Mouse (Mus musculus) embryonic facial prominence, embryonic 10.5 days (tissue): ENCODE data around the gene 4930568D16Rik. TPM values are rescaled to one million over a fixed set of nuclear protein-coding genes. Genes with fewer than 3 reads are reported as not detected.

Experiments
- DNase-seq: peaks from one replicate; pipeline ENCODE4 v3.0.0-alpha.2; 2017; ENCODE audit warnings: low spot score
- H3K27ac ChIP-seq: fragments of 300-500 bp; sonication (generic); replicated peaks from 2 replicates; pipeline ENCODE4 v1.5.1; 2016; ENCODE audit warnings: mild to moderate bottlenecking
- H3K27me3 ChIP-seq: fragments of 300-500 bp; sonication (generic); replicated peaks from 2 replicates; pipeline ENCODE4 v1.6.1; 2016; ENCODE audit warnings: low read depth, mild to moderate bottlenecking; ENCODE audit not compliant: poor library complexity, severe bottlenecking
- H3K36me3 ChIP-seq: fragments of 300-500 bp; sonication (generic); replicated peaks from 2 replicates; pipeline ENCODE4 v1.6.1; 2016; ENCODE audit warnings: mild to moderate bottlenecking, moderate library complexity
- H3K4me1 ChIP-seq: fragments of 300-500 bp; sonication (generic); 2 replicates; pipeline ENCODE4 v1.6.1; 2016
- H3K4me3 ChIP-seq: fragments of 300-500 bp; sonication (generic); 2 replicates; pipeline ENCODE4 v1.5.1; 2016; ENCODE audit warnings: mild to moderate bottlenecking, moderate library complexity
- H3K9me3 ChIP-seq: fragments of 300-500 bp; sonication (generic); 2 replicates; pipeline ENCODE4 v1.6.1; 2016; ENCODE audit warnings: mild to moderate bottlenecking
- WGBS: fragments of 180-500 bp; shearing (Covaris S2); methylation state at CpG from one replicate; pipeline ENCODE4 v1.1.7; 2016; 5-methylcytosine and 5-hydroxymethylcytosine counted together
- polyA plus RNA-seq: library from polyadenylated mRNA; unstranded; fragments of >200 nt; fragmentation: Nextera tagmentation; extraction: Ambion mirVana; gene quantifications from 2 replicates; pipeline ENCODE4 v1.2.1, GENCODE M21; 2016

Gene 4930568D16Rik
- polyA plus RNA-seq, 1 experiment from 2014 or later, result not detected

DNA sequence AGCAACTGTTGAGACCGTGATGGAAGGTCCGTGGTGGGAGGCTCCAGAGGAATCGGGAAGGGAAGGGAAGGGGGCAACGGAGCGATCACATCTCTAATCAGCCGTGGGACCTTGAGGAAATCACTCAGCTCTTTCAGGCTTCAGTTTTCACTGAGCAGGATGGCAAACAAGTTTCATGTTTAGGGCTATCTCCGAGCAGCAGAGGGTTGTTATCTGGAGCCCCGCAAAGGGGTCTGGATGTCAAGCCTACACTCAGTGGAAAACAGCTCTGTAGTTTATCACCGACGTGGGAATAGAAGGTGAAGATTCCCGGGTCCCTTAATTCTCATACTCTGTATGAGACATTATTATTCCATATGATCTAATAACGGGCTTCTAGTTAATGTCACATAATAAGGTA lies 49.1 kb downstream of the 4930568D16Rik start:
- peaks cover 22% of the 10 kb centered on the region for H3K4me1 ChIP-seq
- 89% methylated on average over 12 of the region's 12 CpGs for WGBS
- no peak overlapping the region for H3K27ac ChIP-seq
- DNase-seq, result no peak
- no peak overlapping the region for H3K4me3 ChIP-seq
- peaks cover 12% of the 10 kb centered on the region; the same call in 1 of the 2 replicates for H3K36me3 ChIP-seq
- H3K27me3 ChIP-seq, result no peaks in the 10 kb centered on the region
- no peaks in the 10 kb centered on the region for H3K9me3 ChIP-seq

DNA sequence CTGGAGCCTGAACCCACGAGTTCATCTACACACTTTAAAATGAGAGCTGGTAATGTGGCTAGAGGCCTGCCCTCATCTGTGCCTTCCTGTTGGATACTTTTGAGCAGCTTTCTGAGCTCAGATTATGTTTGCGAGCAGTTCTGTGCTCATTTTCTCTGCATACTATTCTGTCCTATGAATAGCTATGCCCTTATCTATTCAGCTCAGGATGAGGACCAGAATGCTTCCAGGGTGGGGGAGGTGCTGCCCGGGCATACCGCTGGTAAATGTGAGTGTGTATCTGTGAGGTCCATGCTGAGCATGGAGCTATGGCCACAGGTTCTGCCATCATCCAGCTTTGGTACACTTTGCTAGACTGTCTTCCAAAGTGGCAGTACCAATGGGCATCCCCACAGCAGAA lies 49.9 kb downstream of the 4930568D16Rik start:
- 82% methylated on average over 4 of the region's 4 CpGs for WGBS
- H3K4me1 ChIP-seq, result peaks cover 22% of the 10 kb centered on the region
- DNase-seq, result no peak

GRCm38 (mm10) chr2:35314300-35314699 lies 53.2 kb downstream of the 4930568D16Rik start:
- Histone ChIP-seq H3K4me3 (no peak overlapping the region), H3K27me3 (no peaks in the 10 kb centered on the region), H3K36me3 (no peaks in the 10 kb centered on the region), H3K4me1 (peaks cover 19% of the 10 kb centered on the region), H3K27ac (no peak overlapping the region), H3K9me3 (no peaks in the 10 kb centered on the region)
- 54% methylated on average over 3 of the region's 3 CpGs for WGBS
- DNase-seq, result no peak

More for the DNA sequence above, 49.9 kb downstream of the 4930568D16Rik start:
- no peak overlapping the region for H3K27ac ChIP-seq
- no peaks in the 10 kb centered on the region for H3K27me3 ChIP-seq
- H3K36me3 ChIP-seq, result peaks cover 12% of the 10 kb centered on the region; the same call in 1 of the 2 replicates
- no peaks in the 10 kb centered on the region for H3K9me3 ChIP-seq
- no peak overlapping the region for H3K4me3 ChIP-seq

DNA sequence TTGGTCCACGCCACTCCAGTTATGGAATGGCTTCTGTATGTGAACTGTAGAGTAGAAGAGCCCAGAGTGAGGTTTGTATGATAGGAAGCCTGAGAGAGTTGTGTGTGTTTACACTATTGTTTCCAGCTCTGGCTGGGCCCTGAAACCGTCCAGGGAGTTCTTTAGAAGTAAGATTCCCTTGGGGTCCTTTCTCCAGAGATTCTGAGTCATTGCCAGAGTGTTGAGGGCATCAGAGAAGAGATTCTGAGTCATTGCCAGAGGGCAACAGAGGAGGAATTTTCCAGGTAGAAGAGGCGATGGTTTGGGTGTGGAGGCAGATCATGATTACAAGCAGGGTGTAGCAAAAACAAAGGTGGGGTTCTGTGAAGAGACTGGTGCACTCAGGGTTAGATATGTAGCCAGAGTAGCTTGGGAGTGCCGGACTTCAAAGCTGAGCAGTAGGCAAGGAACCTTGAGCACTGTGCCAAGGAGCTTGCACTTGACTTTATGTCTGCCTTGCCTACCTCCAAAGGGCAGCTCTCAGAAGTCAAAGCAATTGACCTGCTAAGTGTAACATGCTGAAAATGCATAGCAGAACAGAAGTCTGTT lies 57.5 kb downstream of the 4930568D16Rik start:
- no peaks in the 10 kb centered on the region for H3K27me3 ChIP-seq
- H3K27ac ChIP-seq, result no peak overlapping the region
- H3K4me3 ChIP-seq, result no peak overlapping the region
- H3K4me1 ChIP-seq, result peaks cover 15% of the 10 kb centered on the region
- no peaks in the 10 kb centered on the region for H3K9me3 ChIP-seq
- no peak for DNase-seq
- WGBS, result 84% methylated on average over 4 of the region's 4 CpGs
- H3K36me3 ChIP-seq, result no peaks in the 10 kb centered on the region

DNA sequence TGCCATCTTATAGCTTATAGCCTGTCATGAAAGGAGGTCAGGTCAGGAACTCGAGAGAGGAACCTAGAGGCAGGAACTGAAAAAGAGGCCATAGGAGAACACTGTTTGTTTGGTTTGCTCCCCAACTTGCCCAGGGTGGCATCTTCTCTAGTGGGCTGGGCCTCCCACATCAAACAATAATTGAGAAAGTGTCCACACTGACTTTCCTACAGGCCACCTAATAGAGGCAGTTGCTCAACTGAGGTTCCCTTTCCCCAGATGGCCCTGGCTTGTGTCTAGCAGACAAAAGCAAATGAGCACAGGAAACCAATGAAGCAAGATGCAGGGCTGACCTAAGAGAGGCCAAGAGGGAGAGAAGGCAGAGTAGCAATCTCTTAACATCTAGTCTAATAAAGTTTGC lies 59.4 kb downstream of the 4930568D16Rik start:
- H3K36me3 ChIP-seq, result no peaks in the 10 kb centered on the region
- DNase-seq, result no peak
- H3K27ac ChIP-seq, result no peak overlapping the region
- no peak overlapping the region for H3K4me3 ChIP-seq
- no peaks in the 10 kb centered on the region for H3K27me3 ChIP-seq
- no peaks in the 10 kb centered on the region for H3K9me3 ChIP-seq
- 0 out of 2 replicates have a peak, but pooled peaks cover 4% of the 10 kb centered on the region for H3K4me1 ChIP-seq
- WGBS, result 60% methylated on average over 1 of the region's 1 CpGs

Other genes with a start within 250 kb of the 4930568D16Rik start
- 239 and 259 TPM in 2 replicates for gene Rab14, start 166.6 kb downstream of the 4930568D16Rik start, polyA plus RNA-seq
- gene Gsn, start 111.3 kb downstream of the 4930568D16Rik start, polyA plus RNA-seq, result 13.6 and 18.9 TPM in 2 replicates
- 18.0 and 18.9 TPM in 2 replicates for gene Stom, start 30.8 kb downstream of the 4930568D16Rik start, polyA plus RNA-seq
- not detected in 2 replicates for gene 4930402F06Rik, start 29.4 kb upstream of the 4930568D16Rik start, polyA plus RNA-seq
- 6.3 and 8.0 TPM in 2 replicates for gene Ggta1, start 95.5 kb upstream of the 4930568D16Rik start, polyA plus RNA-seq
- 34.7 and 35.4 TPM in 2 replicates for gene Dab2ip, start 190.5 kb upstream of the 4930568D16Rik start, polyA plus RNA-seq